Mouse (Mus musculus): Measurements from ENCODE around the gene Micall2.

- TF ChIP-seq POLR2A (IDR thresholded peaks at IDR 0.05; ENCODE audit: low read depth, low read length) (no peak), CTCF (conservative IDR thresholded peaks at IDR 0.05; ENCODE audit: insufficient read depth, insufficient read length, low read depth, low read length) (no peak)
Measured at GRCm38 (mm10) chr5:139682631-139682977, 53.5 kb downstream of the Micall2 start.

All from kidney, adult 2 months (tissue).